Mouse (Mus musculus): ENCODE results near the gene Zfp316.

DNA sequence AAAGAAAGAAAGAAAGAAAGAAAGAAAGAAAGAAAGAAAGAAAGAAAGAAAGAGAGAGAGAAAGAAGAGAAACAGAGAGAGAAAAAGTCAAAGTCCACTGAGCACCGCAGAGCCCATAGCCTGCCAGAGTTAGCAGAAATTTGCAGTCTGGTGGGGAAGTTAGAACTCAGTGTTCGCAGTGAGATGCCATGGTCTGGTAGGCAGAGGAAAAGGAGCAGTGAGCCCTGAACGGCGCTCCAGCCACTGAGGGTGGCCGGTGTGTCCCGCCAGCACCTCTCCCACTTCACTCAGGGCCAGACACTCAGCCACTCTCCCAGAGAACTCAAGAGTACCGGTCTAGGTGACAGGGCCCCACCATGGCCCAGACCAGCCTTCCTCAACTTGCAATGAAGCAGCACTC is 34.4 kb upstream of the Zfp316 start:
- no peak for TF ChIP-seq POLR2A (IDR thresholded peaks at IDR 0.05; ENCODE audit: low read depth, low read length)
- TF ChIP-seq CTCF (conservative IDR thresholded peaks at IDR 0.05; ENCODE audit: insufficient read depth, insufficient read length, low read depth, low read length), result no peak
